Mouse (Mus musculus) myocyte (in vitro differentiated cells): ENCODE measurements around the gene Ing4. TPM values are rescaled to one million over a fixed set of nuclear protein-coding genes. Genes with fewer than 3 reads are reported as not detected.
"Not testable (repeated sequence)": the region's sequence is repeated elsewhere in the genome, so short reads cannot be mapped to it uniquely, and the experiment has no call there.

Experiments used
- H3K27me3 ChIP-seq: one replicate; pipeline ENCODE4 v1.6.1; 2011; ENCODE audit not compliant: control insufficient read depth, insufficient read depth, insufficient read length
- H3K36me3 ChIP-seq: one replicate; pipeline ENCODE4 v1.6.1; 2011; ENCODE audit not compliant: control insufficient read depth, insufficient read depth
- H3K4me2 ChIP-seq: one replicate; pipeline ENCODE4 v1.6.1; 2011; ENCODE audit warnings: low read depth, control low read depth
- H3K4me3 ChIP-seq: one replicate; pipeline ENCODE4 v1.5.1; 2011; ENCODE audit warnings: mild to moderate bottlenecking, control low read depth, moderate library complexity
- H3K79me2 ChIP-seq: one replicate; pipeline ENCODE4 v1.6.1; 2011; ENCODE audit not compliant: control insufficient read depth, insufficient read depth
- H3ac ChIP-seq: one replicate; pipeline ENCODE4 v1.6.1; 2011; ENCODE audit not compliant: control insufficient read depth, insufficient read length
- CEBPB ChIP-seq: IDR thresholded peaks from 2 replicates; pipeline ENCODE4 v1.6.1; 2011; ENCODE audit warnings: mild to moderate bottlenecking, moderate library complexity; ENCODE audit not compliant: poor library complexity, insufficient read depth, severe bottlenecking
- E2F4 ChIP-seq: IDR thresholded peaks from one replicate; pipeline ENCODE4 v1.6.1; 2011; ENCODE audit warnings: mild to moderate bottlenecking, control low read depth, moderate library complexity; ENCODE audit not compliant: insufficient read depth
- MAX ChIP-seq: IDR thresholded peaks from one replicate; pipeline ENCODE4 v1.6.1; 2011; ENCODE audit warnings: low read depth, mild to moderate bottlenecking, control low read depth
- MYOD1 ChIP-seq, 3 experiments: IDR thresholded peaks; one replicate each; pipeline ENCODE4 v1.6.1; 2011; ENCODE audit warnings: control low read depth in 2 of 3, low read depth in 2 of 3, mild to moderate bottlenecking in 2 of 3, moderate library complexity in 1 of 3; ENCODE audit not compliant: insufficient read length in 2 of 3, control insufficient read depth in 1 of 3
- MYOG ChIP-seq, 3 experiments: IDR thresholded peaks; one replicate each; pipeline ENCODE4 v1.6.1; 2011; ENCODE audit warnings: control low read depth in 2 of 3, low read depth in 2 of 3, mild to moderate bottlenecking in 2 of 3; ENCODE audit not compliant: insufficient read length in 2 of 3, control insufficient read depth in 1 of 3, insufficient read depth in 1 of 3
- POLR2A ChIP-seq: IDR thresholded peaks from one replicate; pipeline ENCODE4 v1.6.1; 2011; ENCODE audit warnings: low read depth, mild to moderate bottlenecking, control low read depth, moderate library complexity; ENCODE audit not compliant: insufficient read length
- POLR2AphosphoS2 ChIP-seq: IDR thresholded peaks from one replicate; pipeline ENCODE4 v1.6.1; 2011; ENCODE audit warnings: low read depth, control low read depth; ENCODE audit not compliant: insufficient read length
- REST ChIP-seq: IDR thresholded peaks from one replicate; pipeline ENCODE4 v1.6.1; 2011; ENCODE audit warnings: mild to moderate bottlenecking, control low read depth, moderate library complexity; ENCODE audit not compliant: insufficient read depth, insufficient read length
- SRF ChIP-seq: IDR thresholded peaks from one replicate; pipeline ENCODE4 v1.6.1; 2011; ENCODE audit warnings: low read depth; ENCODE audit not compliant: control insufficient read depth, insufficient read length
- TCF12 ChIP-seq: IDR thresholded peaks from one replicate; pipeline ENCODE4 v1.6.1; 2011; ENCODE audit warnings: mild to moderate bottlenecking, control low read depth; ENCODE audit not compliant: poor library complexity, insufficient read depth, severe bottlenecking
- TCF3 ChIP-seq: IDR thresholded peaks from one replicate; pipeline ENCODE4 v1.6.1; 2011; ENCODE audit warnings: low read depth, control low read depth; ENCODE audit not compliant: insufficient read length
- USF1 ChIP-seq: IDR thresholded peaks from one replicate; pipeline ENCODE4 v1.6.1; 2011; ENCODE audit warnings: low read depth, mild to moderate bottlenecking, control low read depth, moderate library complexity
- polyA plus RNA-seq: library from polyadenylated mRNA; unstranded; fragments of >200 nt; fragmentation: generic; extraction: Trizol; gene quantifications from one replicate; pipeline ENCODE4 v1.2.1, GENCODE M21; 2012; ENCODE audit warnings: missing spikeins

Ing4 gene
- polyA plus RNA-seq, 1 experiment, result 31.2 TPM

- peak overlapping the region; percentile 97 for H3K4me2 ChIP-seq
- peaks cover 47% of the 10 kb centered on the region for H3K79me2 ChIP-seq
- no peaks in the 10 kb centered on the region for H3K27me3 ChIP-seq
- peak overlapping the region; percentile 60 for H3K4me3 ChIP-seq
- TF ChIP-seq MAX (no peak), POLR2A (peak; percentile 48), MYOG (IDR thresholded peaks at IDR 0.05; ENCODE audit: control insufficient read depth in 1 of 3, insufficient read depth in 1 of 3, insufficient read length in 2 of 3, low read depth in 2 of 3) (peak in 1 of 3 experiments; percentile 2), CEBPB (no peak)
- H3K36me3 ChIP-seq, result peaks cover 13% of the 10 kb centered on the region
- H3ac ChIP-seq, result peak overlapping the region; percentile 94
Observed at GRCm38 (mm10) chr6:125009181-125010073, 30.1 kb upstream of the Ing4 start.

GRCm38 (mm10) chr6:125017682-125018081 lies 21.9 kb upstream of the Ing4 start:
- H3K4me2 ChIP-seq, result no peak overlapping the region

GRCm38 (mm10) chr6:125030532-125030931 lies 9.0 kb upstream of the Ing4 start:
- H3K4me2 ChIP-seq, H3K27me3 ChIP-seq, H3ac ChIP-seq, H3K79me2 ChIP-seq, H3K4me3 ChIP-seq: not testable (repeated sequence)
- H3K36me3 ChIP-seq, result peaks cover 39% of the 10 kb centered on the region

More at GRCm38 (mm10) chr6:125017682-125018081, 21.9 kb upstream of the Ing4 start:
- no peak overlapping the region for H3K4me3 ChIP-seq
- no peaks in the 10 kb centered on the region for H3K27me3 ChIP-seq
- H3K79me2 ChIP-seq, result peaks cover 46% of the 10 kb centered on the region
- H3K36me3 ChIP-seq, result no peaks in the 10 kb centered on the region
- H3ac ChIP-seq, result no peak overlapping the region
- TF ChIP-seq POLR2A, result no peak
- no peak for TF ChIP-seq CEBPB
- TF ChIP-seq TCF12, result no peak
- no peak for TF ChIP-seq MYOG (IDR thresholded peaks at IDR 0.05; ENCODE audit: control insufficient read depth in 1 of 3, insufficient read depth in 1 of 3, insufficient read length in 2 of 3, low read depth in 2 of 3)
- no peak for TF ChIP-seq POLR2AphosphoS2

- H3K36me3 ChIP-seq, result peaks cover 40% of the 10 kb centered on the region
- no peaks in the 10 kb centered on the region for H3K79me2 ChIP-seq
- H3ac ChIP-seq, result no peak overlapping the region
- TF ChIP-seq TCF12, result no peak
- no peak for TF ChIP-seq E2F4
- no peak for TF ChIP-seq SRF
- no peak for TF ChIP-seq MAX
- TF ChIP-seq MYOD1 (IDR thresholded peaks at IDR 0.05; ENCODE audit: control insufficient read depth in 1 of 3, insufficient read length in 2 of 3, low read depth in 2 of 3), result no peak
- TF ChIP-seq MYOG (IDR thresholded peaks at IDR 0.05; ENCODE audit: control insufficient read depth in 1 of 3, insufficient read depth in 1 of 3, insufficient read length in 2 of 3, low read depth in 2 of 3), result no peak
- TF ChIP-seq POLR2A, result no peak
- TF ChIP-seq POLR2AphosphoS2, result no peak
- no peak for TF ChIP-seq TCF3
- no peak for TF ChIP-seq CEBPB
- no peak for TF ChIP-seq REST
- TF ChIP-seq USF1, result no peak
- no peak overlapping the region for H3K4me3 ChIP-seq
- no peak overlapping the region for H3K4me2 ChIP-seq
- H3K27me3 ChIP-seq, result no peaks in the 10 kb centered on the region
Observed at GRCm38 (mm10) chr6:125031604-125032003, 8.0 kb upstream of the Ing4 start.

- Histone ChIP-seq H3K27me3 (no peaks in the 10 kb centered on the region), H3ac (no peak overlapping the region), H3K36me3 (peaks cover 14% of the 10 kb centered on the region), H3K79me2 (peaks cover 16% of the 10 kb centered on the region), H3K4me3 (peak overlapping the region; percentile 64), H3K4me2 (peak overlapping the region; percentile 68)
- TF ChIP-seq REST, result no peak
- TF ChIP-seq SRF, result no peak
- TF ChIP-seq TCF3, result no peak
- no peak for TF ChIP-seq POLR2AphosphoS2
- TF ChIP-seq CEBPB, result no peak
- no peak for TF ChIP-seq USF1
Observed at GRCm38 (mm10) chr6:125038666-125039065, 894 bp upstream of the Ing4 start.

GRCm38 (mm10) chr6:125039131-125039530 lies 429 bp upstream of the Ing4 start:
- no peaks in the 10 kb centered on the region for H3K27me3 ChIP-seq
- H3K36me3 ChIP-seq, result peaks cover 14% of the 10 kb centered on the region
- no peak for TF ChIP-seq MYOD1 (IDR thresholded peaks at IDR 0.05; ENCODE audit: control insufficient read depth in 1 of 3, insufficient read length in 2 of 3, low read depth in 2 of 3)
- no peak for TF ChIP-seq SRF
- TF ChIP-seq USF1, result no peak
- no peak for TF ChIP-seq POLR2AphosphoS2
- TF ChIP-seq POLR2A, result no peak
- TF ChIP-seq E2F4, result no peak
- H3K4me3 ChIP-seq, result peak overlapping the region; percentile 64
- H3K79me2 ChIP-seq, result peaks cover 16% of the 10 kb centered on the region
- peak overlapping the region; percentile 68 for H3K4me2 ChIP-seq
- no peak overlapping the region for H3ac ChIP-seq
